Mouse (Mus musculus): Measurements from ENCODE around the gene Psap. TPM values are rescaled to one million over a fixed set of nuclear protein-coding genes. Genes with fewer than 3 reads are reported as not detected.
A peak's percentile ranks its signal among the peaks of the same experiment; 100 is the strongest.

The Psap gene
- total and polyA plus RNA-seq, 3 experiments, result 35.8 to 103 (median 74.8) TPM

- no peak overlapping the region for H3K4me3 ChIP-seq (ENCODE audit: low read depth, low read length)
- H3K27me3 ChIP-seq (ENCODE audit: insufficient read depth, low read length), result no peaks in the 10 kb centered on the region
- H3K36me3 ChIP-seq (replicated peaks), result peaks cover 93% of the 10 kb centered on the region
- no peaks in the 10 kb centered on the region for H3K9me3 ChIP-seq (replicated peaks)
- no peak for TF ChIP-seq GATA1 (IDR thresholded peaks at IDR 0.05; ENCODE audit: borderline replicate concordance, low read length)
- TF ChIP-seq CTCF (IDR thresholded peaks at IDR 0.05; ENCODE audit: low read depth, low read length), result no peak
- TF ChIP-seq GATA2 (IDR thresholded peaks at IDR 0.05; ENCODE audit: borderline replicate concordance, low read depth, low read length), result no peak
- TF ChIP-seq TAL1 (conservative IDR thresholded peaks at IDR 0.05; ENCODE audit: low read depth, low read length), result no peak
- TF ChIP-seq POLR2AphosphoS5 (IDR thresholded peaks at IDR 0.05; ENCODE audit: insufficient replicate concordance, low read depth, low read length), result no peak
- H3K4me1 ChIP-seq (ENCODE audit: insufficient read depth, low read depth, low read length), result peaks cover 4% of the 10 kb centered on the region
- ATAC-seq (ENCODE audit: extremely low read depth, insufficient number of reproducible peaks, low FRiP score, poor library complexity, severe bottlenecking) (no peak), DNase-seq (ENCODE audit: low spot score) (no peak)
These were observed 18.6 kb downstream of the Psap start for GRCm38 (mm10) chr10:60296027-60296426.

GRCm38 (mm10) chr10:60299636-60300035 lies 22.2 kb downstream of the Psap start:
- TF ChIP-seq GATA1 (IDR thresholded peaks at IDR 0.05; ENCODE audit: borderline replicate concordance, low read length), result no peak
- no peak for TF ChIP-seq GATA2 (IDR thresholded peaks at IDR 0.05; ENCODE audit: borderline replicate concordance, low read depth, low read length)
- TF ChIP-seq POLR2AphosphoS5 (IDR thresholded peaks at IDR 0.05; ENCODE audit: insufficient replicate concordance, low read depth, low read length), result no peak
- no peak for TF ChIP-seq CTCF (IDR thresholded peaks at IDR 0.05; ENCODE audit: low read depth, low read length)
- no peak for TF ChIP-seq TAL1 (conservative IDR thresholded peaks at IDR 0.05; ENCODE audit: low read depth, low read length)
- no peaks in the 10 kb centered on the region for H3K4me1 ChIP-seq (ENCODE audit: insufficient read depth, low read depth, low read length)
- DNase-seq (ENCODE audit: low spot score) (no peak), ATAC-seq (ENCODE audit: extremely low read depth, insufficient number of reproducible peaks, low FRiP score, poor library complexity, severe bottlenecking) (no peak)
- no peaks in the 10 kb centered on the region for H3K27me3 ChIP-seq (ENCODE audit: insufficient read depth, low read length)
- no peak overlapping the region for H3K4me3 ChIP-seq (ENCODE audit: low read depth, low read length)
- no peaks in the 10 kb centered on the region for H3K9me3 ChIP-seq (replicated peaks)
- H3K36me3 ChIP-seq (replicated peaks), result peaks cover 86% of the 10 kb centered on the region

- DNase-seq (ENCODE audit: low spot score), result no peak
- H3K4me3 ChIP-seq (ENCODE audit: low read depth, low read length), result no peak overlapping the region
- no peaks in the 10 kb centered on the region for H3K9me3 ChIP-seq (replicated peaks)
- TF ChIP-seq POLR2AphosphoS5 (IDR thresholded peaks at IDR 0.05; ENCODE audit: insufficient replicate concordance, low read depth, low read length), result no peak
- no peak for TF ChIP-seq GATA1 (IDR thresholded peaks at IDR 0.05; ENCODE audit: borderline replicate concordance, low read length)
- TF ChIP-seq CTCF (IDR thresholded peaks at IDR 0.05; ENCODE audit: low read depth, low read length), result no peak
- no peak for TF ChIP-seq TAL1 (conservative IDR thresholded peaks at IDR 0.05; ENCODE audit: low read depth, low read length)
- H3K27me3 ChIP-seq (ENCODE audit: insufficient read depth, low read length), result no peaks in the 10 kb centered on the region
- peaks cover 54% of the 10 kb centered on the region for H3K36me3 ChIP-seq (replicated peaks)
- no peak for ATAC-seq (ENCODE audit: extremely low read depth, insufficient number of reproducible peaks, low FRiP score, poor library complexity, severe bottlenecking)
- H3K4me1 ChIP-seq (ENCODE audit: insufficient read depth, low read depth, low read length), result no peaks in the 10 kb centered on the region
These were observed 26.0 kb downstream of the Psap start for GRCm38 (mm10) chr10:60303419-60303818.

- TF ChIP-seq CTCF (IDR thresholded peaks at IDR 0.05; ENCODE audit: low read depth, low read length) (0 out of 2 replicates have a peak, but pooled peaks have one; percentile 8), POLR2AphosphoS5 (IDR thresholded peaks at IDR 0.05; ENCODE audit: insufficient replicate concordance, low read depth, low read length) (no peak)
- peak; percentile 57; the same call in 1 of the 2 replicates for ATAC-seq (ENCODE audit: extremely low read depth, insufficient number of reproducible peaks, low FRiP score, poor library complexity, severe bottlenecking)
- H3K36me3 ChIP-seq (replicated peaks), result peaks cover 38% of the 10 kb centered on the region
These were observed 27.6 kb downstream of the Psap start for GRCm38 (mm10) chr10:60304854-60305628.

GRCm38 (mm10) chr10:60310629-60311028 lies 33.2 kb downstream of the Psap start:
- no peak for ATAC-seq (ENCODE audit: extremely low read depth, insufficient number of reproducible peaks, low FRiP score, poor library complexity, severe bottlenecking)

More at GRCm38 (mm10) chr10:60304854-60305628, 27.6 kb downstream of the Psap start:
- H3K4me1 ChIP-seq (ENCODE audit: insufficient read depth, low read depth, low read length), result no peaks in the 10 kb centered on the region
- no peaks in the 10 kb centered on the region for H3K27me3 ChIP-seq (ENCODE audit: insufficient read depth, low read length)
- DNase-seq (ENCODE audit: low spot score), result peak; percentile 47
- H3K4me3 ChIP-seq (ENCODE audit: low read depth, low read length), result no peak overlapping the region
- no peaks in the 10 kb centered on the region for H3K9me3 ChIP-seq (replicated peaks)

GRCm38 (mm10) chr10:60313606-60314005 lies 36.2 kb downstream of the Psap start:
- no peaks in the 10 kb centered on the region for H3K9me3 ChIP-seq (replicated peaks)
- DNase-seq (ENCODE audit: low spot score) (no peak), ATAC-seq (ENCODE audit: extremely low read depth, insufficient number of reproducible peaks, low FRiP score, poor library complexity, severe bottlenecking) (no peak)
- TF ChIP-seq POLR2AphosphoS5 (IDR thresholded peaks at IDR 0.05; ENCODE audit: insufficient replicate concordance, low read depth, low read length) (no peak), CTCF (IDR thresholded peaks at IDR 0.05; ENCODE audit: low read depth, low read length) (no peak), TAL1 (conservative IDR thresholded peaks at IDR 0.05; ENCODE audit: low read depth, low read length) (no peak), GATA1 (IDR thresholded peaks at IDR 0.05; ENCODE audit: borderline replicate concordance, low read length) (no peak), GATA2 (IDR thresholded peaks at IDR 0.05; ENCODE audit: borderline replicate concordance, low read depth, low read length) (no peak)
- H3K4me1 ChIP-seq (ENCODE audit: insufficient read depth, low read depth, low read length), result no peaks in the 10 kb centered on the region
- no peaks in the 10 kb centered on the region for H3K36me3 ChIP-seq (replicated peaks)
- no peaks in the 10 kb centered on the region for H3K27me3 ChIP-seq (ENCODE audit: insufficient read depth, low read length)
- no peak overlapping the region for H3K4me3 ChIP-seq (ENCODE audit: low read depth, low read length)

More at GRCm38 (mm10) chr10:60310629-60311028, 33.2 kb downstream of the Psap start:
- Histone ChIP-seq H3K27me3 (ENCODE audit: insufficient read depth, low read length) (no peaks in the 10 kb centered on the region), H3K36me3 (replicated peaks) (no peaks in the 10 kb centered on the region), H3K4me3 (ENCODE audit: low read depth, low read length) (no peak overlapping the region), H3K4me1 (ENCODE audit: insufficient read depth, low read depth, low read length) (no peaks in the 10 kb centered on the region), H3K9me3 (replicated peaks) (no peaks in the 10 kb centered on the region)
- TF ChIP-seq POLR2AphosphoS5 (IDR thresholded peaks at IDR 0.05; ENCODE audit: insufficient replicate concordance, low read depth, low read length), result no peak
- TF ChIP-seq TAL1 (conservative IDR thresholded peaks at IDR 0.05; ENCODE audit: low read depth, low read length), result no peak
- no peak for TF ChIP-seq GATA1 (IDR thresholded peaks at IDR 0.05; ENCODE audit: borderline replicate concordance, low read length)
- TF ChIP-seq GATA2 (IDR thresholded peaks at IDR 0.05; ENCODE audit: borderline replicate concordance, low read depth, low read length), result no peak
- no peak for TF ChIP-seq CTCF (IDR thresholded peaks at IDR 0.05; ENCODE audit: low read depth, low read length)
- DNase-seq (ENCODE audit: low spot score), result no peak
